Mouse (Mus musculus) olfactory bulb, adult 2 months (tissue): ENCODE measurements around the gene Gm6525.

ENCODE experiments used
- CTCF ChIP-seq: fragments of 200-500 bp; IDR thresholded peaks from 2 replicates; pipeline ENCODE4 v1.5.1; 2012; ENCODE audit warnings: low read depth, mild to moderate bottlenecking, low read length, moderate library complexity; ENCODE audit not compliant: insufficient read depth
- POLR2A ChIP-seq: fragments of 200-500 bp; IDR thresholded peaks from 2 replicates; pipeline ENCODE4 v1.6.1; 2012; ENCODE audit warnings: mild to moderate bottlenecking, low read depth, low read length, moderate library complexity; ENCODE audit not compliant: insufficient read depth

DNA sequence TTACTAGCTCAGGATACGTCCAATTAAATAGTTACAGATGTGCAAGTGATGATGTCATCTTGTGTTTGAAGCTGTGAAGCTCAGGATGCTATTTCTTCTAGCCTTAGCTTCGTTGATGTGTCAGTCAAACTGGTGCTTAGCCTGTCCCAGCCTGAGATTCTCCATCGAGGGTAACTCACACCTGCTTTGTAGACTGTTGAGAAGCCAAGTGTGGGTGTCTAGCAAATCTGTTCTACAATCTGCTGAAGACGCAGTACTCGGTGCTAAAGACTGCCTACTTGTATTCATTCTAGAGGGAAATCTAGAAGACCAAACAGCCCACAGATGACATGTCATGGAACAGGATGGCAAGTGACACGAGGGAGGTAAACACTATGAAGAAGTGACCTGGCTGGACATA, 31.7 kb downstream of the Gm6525 start:
- TF ChIP-seq POLR2A (no peak), CTCF (no peak)
